Mouse (Mus musculus) hindbrain, embryonic 11.5 days (tissue): ENCODE data around the gene Kcnj14. TPM values are rescaled to one million over a fixed set of nuclear protein-coding genes. Genes with fewer than 3 reads are reported as not detected.

Source experiments
- ATAC-seq: fragments of 200-750 bp; cut with Nextera tagmentation; 2 replicates; pipeline ENCODE4 v1.8.0; 2017; ENCODE audit warnings: mild to moderate bottlenecking, moderate TSS enrichment, moderate library complexity; ENCODE audit not compliant: low FRiP score
- DNase-seq: peaks from one replicate; pipeline ENCODE4 v3.0.0-alpha.2; 2015; ENCODE audit warnings: low spot score
- H3K27ac ChIP-seq: fragments of 300-500 bp; sonication (generic); 2 replicates; pipeline ENCODE4 v1.5.1; 2014; ENCODE audit warnings: mild to moderate bottlenecking, low read depth, low read length
- H3K27me3 ChIP-seq: fragments of 300-500 bp; sonication (generic); 2 replicates; pipeline ENCODE4 v1.6.1; 2014; ENCODE audit warnings: mild to moderate bottlenecking, low read length, moderate library complexity, mixed read lengths; ENCODE audit not compliant: control insufficient read depth, insufficient read depth
- H3K36me3 ChIP-seq: fragments of 300-500 bp; sonication (generic); 2 replicates; pipeline ENCODE4 v1.6.1; 2014; ENCODE audit warnings: mild to moderate bottlenecking, low read length, moderate library complexity, mixed read lengths; ENCODE audit not compliant: control insufficient read depth, insufficient read depth
- H3K4me1 ChIP-seq: fragments of 300-500 bp; sonication (generic); replicated peaks from 2 replicates; pipeline ENCODE4 v1.6.1; 2014; ENCODE audit warnings: low read length, mixed read lengths; ENCODE audit not compliant: control insufficient read depth, insufficient read depth
- H3K4me2 ChIP-seq: fragments of 300-500 bp; sonication (generic); replicated peaks from 2 replicates; pipeline ENCODE4 v1.6.1; 2014; ENCODE audit warnings: mild to moderate bottlenecking, low read depth, low read length
- H3K4me3 ChIP-seq: fragments of 300-500 bp; sonication (generic); 2 replicates; pipeline ENCODE4 v1.5.1; 2014; ENCODE audit warnings: low read depth, low read length
- H3K9ac ChIP-seq: fragments of 300-500 bp; sonication (generic); 2 replicates; pipeline ENCODE4 v1.6.1; 2014; ENCODE audit warnings: low read depth, low read length
- H3K9me3 ChIP-seq: fragments of 300-500 bp; sonication (generic); 2 replicates; pipeline ENCODE4 v1.6.1; 2016; ENCODE audit warnings: low read length; ENCODE audit not compliant: control insufficient read depth
- WGBS: fragments of 180-500 bp; shearing (Covaris S2); extraction: QIAGEN DNeasy Blood & Tissue Kit; methylation state at CpG from one replicate; pipeline ENCODE4 v1.1.7; 2014; 5-methylcytosine and 5-hydroxymethylcytosine counted together
- polyA plus RNA-seq: library from polyadenylated mRNA; unstranded; fragments of >200 nt; fragmentation: Nextera tagmentation; extraction: Ambion mirVana; gene quantifications from 2 replicates; pipeline ENCODE4 v1.2.1, GENCODE M21; 2014

Gene Kcnj14
- polyA plus RNA-seq, 1 experiment from 2014 or later: 0.48 TPM

GRCm38 (mm10) chr7:45865925-45866910 lies 41.6 kb upstream of the Kcnj14 start:
- Histone ChIP-seq H3K4me3 (peak overlapping the region; percentile 46), H3K27me3 (peaks cover 38% of the 10 kb centered on the region), H3K9ac (peak overlapping the region; percentile 72), H3K36me3 (no peaks in the 10 kb centered on the region), H3K4me1 (peaks cover 15% of the 10 kb centered on the region), H3K4me2 (peak overlapping the region; percentile 69), H3K9me3 (no peaks in the 10 kb centered on the region), H3K27ac (peak overlapping the region; percentile 8; the same call in 1 of the 2 replicates)
- ATAC-seq (peak; percentile 63), DNase-seq (peak; percentile 95)
- under 1% methylated on average over 110 of the region's 117 CpGs for WGBS

- no peak for ATAC-seq
- H3K4me2 ChIP-seq: no peak overlapping the region
- H3K4me1 ChIP-seq: peaks cover 5% of the 10 kb centered on the region
- H3K27ac ChIP-seq: no peak overlapping the region
- H3K9me3 ChIP-seq: no peaks in the 10 kb centered on the region
- no peak overlapping the region for H3K4me3 ChIP-seq
- H3K27me3 ChIP-seq: peaks cover 21% of the 10 kb centered on the region
- DNase-seq: no peak
- no peak overlapping the region for H3K9ac ChIP-seq
- 82% methylated on average over 3 of the region's 3 CpGs for WGBS
- no peaks in the 10 kb centered on the region for H3K36me3 ChIP-seq
These were observed 39.9 kb upstream of the Kcnj14 start for GRCm38 (mm10) chr7:45864435-45864834.

DNA sequence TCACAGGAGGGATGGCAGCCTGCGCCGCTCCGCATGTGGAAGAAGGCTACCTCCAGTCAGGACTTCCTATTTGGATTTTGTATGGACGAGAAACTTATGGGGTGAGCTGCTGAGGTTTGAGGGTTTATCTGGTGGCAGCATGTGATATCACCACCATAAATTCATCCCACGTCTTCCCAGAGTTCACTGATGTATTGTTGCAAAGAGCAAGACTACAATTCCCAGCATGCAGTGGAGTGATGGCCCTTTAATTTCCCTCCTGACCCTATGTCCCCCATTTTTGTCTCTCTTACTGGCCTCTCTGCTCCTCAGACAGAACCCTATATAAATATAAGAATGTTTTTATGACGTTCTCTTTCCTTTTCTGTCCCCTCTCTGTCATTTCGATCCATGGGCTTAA lies 38.2 kb upstream of the Kcnj14 start:
- no peak overlapping the region for H3K4me2 ChIP-seq
- H3K9me3 ChIP-seq: no peaks in the 10 kb centered on the region
- H3K9ac ChIP-seq: no peak overlapping the region
- DNase-seq: no peak
- no peak overlapping the region for H3K4me3 ChIP-seq
- H3K4me1 ChIP-seq: peaks cover 2% of the 10 kb centered on the region; the same call in 1 of the 2 replicates
- H3K36me3 ChIP-seq: no peaks in the 10 kb centered on the region
- WGBS: 91% methylated on average over 7 of the region's 7 CpGs
- peaks cover 17% of the 10 kb centered on the region; the same call in 1 of the 2 replicates for H3K27me3 ChIP-seq
- ATAC-seq: no peak
- no peak overlapping the region for H3K27ac ChIP-seq

- H3K4me2 ChIP-seq: no peak overlapping the region
- no peaks in the 10 kb centered on the region for H3K4me1 ChIP-seq
- H3K36me3 ChIP-seq: no peaks in the 10 kb centered on the region
- no peak for DNase-seq
- H3K4me3 ChIP-seq: no peak overlapping the region
- H3K9me3 ChIP-seq: no peaks in the 10 kb centered on the region
- H3K27ac ChIP-seq: no peak overlapping the region
- H3K27me3 ChIP-seq: peaks cover 16% of the 10 kb centered on the region
- 65% methylated on average over 4 of the region's 4 CpGs for WGBS
- ATAC-seq: no peak
- H3K9ac ChIP-seq: no peak overlapping the region
These were observed 34.4 kb upstream of the Kcnj14 start for GRCm38 (mm10) chr7:45859008-45859407.

DNA sequence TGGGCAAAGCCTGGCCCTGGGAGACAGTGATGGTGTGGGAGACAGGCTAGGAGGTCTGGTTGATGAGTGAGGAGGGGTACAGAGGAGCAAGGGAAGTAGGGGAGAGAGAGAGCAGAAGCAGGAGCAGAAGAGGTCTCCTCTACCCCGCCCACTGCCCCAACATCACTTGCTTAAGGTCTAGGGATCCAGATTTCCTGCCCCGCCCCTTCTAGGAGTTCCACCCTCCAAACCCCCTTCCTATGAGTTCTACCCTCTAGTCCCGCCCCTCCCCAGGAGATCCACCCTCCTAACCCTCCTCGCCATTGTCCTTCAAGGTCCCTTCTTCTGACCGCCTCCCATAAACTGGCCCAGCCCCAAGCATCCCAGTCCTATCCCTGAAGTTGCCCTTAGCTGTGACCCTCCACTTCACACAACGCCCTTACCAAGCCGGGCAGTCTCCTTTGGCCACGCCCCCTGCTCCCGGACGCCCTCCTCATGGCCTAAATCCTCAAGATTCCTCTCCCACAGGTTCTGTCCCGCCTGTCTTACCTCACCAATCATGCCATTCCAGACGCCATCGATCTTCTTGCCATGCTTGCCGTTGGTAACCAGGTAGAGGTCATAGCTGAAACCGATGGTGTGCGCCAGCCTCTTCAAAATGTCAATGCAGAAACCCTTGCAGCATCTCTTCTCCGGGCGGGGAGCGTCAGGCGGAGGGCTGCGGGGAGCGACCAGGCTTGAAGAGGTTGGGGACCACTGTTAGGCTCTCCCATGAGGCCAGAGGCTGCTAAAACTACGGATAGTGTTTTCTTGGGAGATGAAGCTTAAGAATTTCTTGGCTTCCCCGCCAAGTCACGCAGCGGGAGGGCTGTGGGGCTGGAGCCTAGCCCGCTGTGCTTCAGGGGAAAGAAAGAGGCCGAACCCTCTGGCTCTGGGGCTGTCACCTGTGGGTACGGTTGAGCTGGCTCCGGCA lies 32.6 kb upstream of the Kcnj14 start:
- Histone ChIP-seq H3K27ac (no peak overlapping the region), H3K9ac (no peak overlapping the region), H3K9me3 (no peaks in the 10 kb centered on the region), H3K36me3 (no peaks in the 10 kb centered on the region), H3K4me2 (peak overlapping the region; percentile 30), H3K4me3 (peak overlapping the region; percentile 15), H3K27me3 (peaks cover 18% of the 10 kb centered on the region), H3K4me1 (no peaks in the 10 kb centered on the region)
- ATAC-seq (peak; percentile 53; the same call in 1 of the 2 replicates), DNase-seq (peak; percentile 60)
- 2% methylated on average over 29 of the region's 30 CpGs for WGBS

DNA sequence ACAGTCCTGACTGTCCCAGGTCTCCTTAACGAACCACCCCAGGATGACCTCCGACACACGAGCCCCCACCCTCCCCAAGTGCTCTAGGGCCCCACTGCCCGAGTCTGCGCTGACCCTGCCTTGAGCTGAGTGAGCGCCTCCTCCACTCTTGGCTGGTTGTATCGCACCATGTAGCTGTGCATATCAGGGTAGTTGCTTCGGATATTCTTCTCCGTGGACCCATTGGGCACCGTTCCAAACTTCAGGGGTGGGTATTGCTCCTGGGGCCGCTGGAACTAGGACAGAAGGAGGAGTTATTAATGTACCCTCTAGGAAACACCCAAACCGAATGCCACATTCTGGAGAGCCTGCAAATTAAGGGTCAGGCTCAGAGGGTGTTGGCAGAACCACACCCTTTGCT lies 28.5 kb upstream of the Kcnj14 start:
- WGBS: 90% methylated on average over 12 of the region's 12 CpGs
- no peak overlapping the region for H3K4me3 ChIP-seq

DNA sequence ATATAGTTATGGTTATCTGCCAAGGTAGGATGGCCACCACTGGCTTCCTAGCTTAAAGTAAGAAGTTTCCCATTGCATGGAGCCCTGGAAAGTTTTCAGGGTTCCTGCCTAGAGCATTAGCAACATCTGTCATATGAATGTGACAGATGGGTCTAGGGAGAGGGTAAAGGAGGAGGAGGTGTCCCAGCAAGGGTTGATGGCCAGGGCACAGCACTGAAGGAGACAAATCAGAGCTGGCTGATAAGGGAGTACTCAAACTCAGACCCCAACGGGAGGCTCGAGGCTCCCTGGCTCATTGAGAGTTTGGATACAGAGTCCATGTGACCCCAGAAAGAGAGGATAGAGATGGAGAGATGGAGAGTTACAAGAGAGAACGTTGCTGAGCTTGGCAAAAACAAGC lies 26.1 kb upstream of the Kcnj14 start:
- no peak for DNase-seq

More for the DNA sequence above, 28.5 kb upstream of the Kcnj14 start:
- H3K9me3 ChIP-seq: no peaks in the 10 kb centered on the region
- no peak overlapping the region for H3K27ac ChIP-seq
- no peaks in the 10 kb centered on the region for H3K4me1 ChIP-seq
- peaks cover 10% of the 10 kb centered on the region for H3K27me3 ChIP-seq
- DNase-seq (no peak), ATAC-seq (no peak)
- no peak overlapping the region for H3K4me2 ChIP-seq
- no peak overlapping the region for H3K9ac ChIP-seq
- H3K36me3 ChIP-seq: no peaks in the 10 kb centered on the region

GRCm38 (mm10) chr7:45848447-45849027 lies 24.0 kb upstream of the Kcnj14 start:
- Histone ChIP-seq H3K9me3 (no peaks in the 10 kb centered on the region), H3K4me3 (no peak overlapping the region), H3K27ac (no peak overlapping the region; the same call in 1 of the 2 replicates), H3K36me3 (no peaks in the 10 kb centered on the region), H3K4me2 (no peak overlapping the region), H3K9ac (no peak overlapping the region), H3K27me3 (no peaks in the 10 kb centered on the region), H3K4me1 (no peaks in the 10 kb centered on the region)
- WGBS: 9% methylated on average over 6 of the region's 6 CpGs
- DNase-seq (no peak), ATAC-seq (no peak)

More for the DNA sequence above, 26.1 kb upstream of the Kcnj14 start:
- no peaks in the 10 kb centered on the region for H3K36me3 ChIP-seq
- H3K4me2 ChIP-seq: no peak overlapping the region
- 0 out of 2 replicates have a peak, but pooled peaks cover 2% of the 10 kb centered on the region for H3K27me3 ChIP-seq
- H3K9me3 ChIP-seq: no peaks in the 10 kb centered on the region
- ATAC-seq: no peak
- no peak overlapping the region for H3K27ac ChIP-seq
- no peak overlapping the region for H3K4me3 ChIP-seq
- H3K9ac ChIP-seq: no peak overlapping the region
- no peaks in the 10 kb centered on the region for H3K4me1 ChIP-seq
- WGBS: 69% methylated on average over 3 of the region's 3 CpGs
